Mouse (Mus musculus) forebrain, embryonic 14.5 days (tissue): ENCODE data around the gene Ccl2. TPM values are rescaled to one million over a fixed set of nuclear protein-coding genes. Genes with fewer than 3 reads are reported as not detected.

Experiments used
- ATAC-seq: fragments of 200-750 bp; cut with Nextera tagmentation; 2 replicates; pipeline ENCODE4 v1.8.0; 2017; ENCODE audit warnings: mild to moderate bottlenecking, moderate library complexity
- DNase-seq: peaks from one replicate; pipeline ENCODE4 v3.0.0-alpha.2; 2015; ENCODE audit warnings: low spot score
- H3K27ac ChIP-seq: fragments of 300-500 bp; sonication (generic); 2 replicates; pipeline ENCODE4 v1.5.1; 2014; ENCODE audit warnings: low read depth, mild to moderate bottlenecking, control low read depth, low read length, moderate library complexity
- H3K27me3 ChIP-seq: fragments of 300-500 bp; sonication (generic); replicated peaks from 2 replicates; pipeline ENCODE4 v1.6.1; 2014; ENCODE audit warnings: low read length, control low read depth, mixed read lengths; ENCODE audit not compliant: control insufficient read depth, insufficient read depth
- H3K36me3 ChIP-seq: fragments of 300-500 bp; sonication (generic); 2 replicates; pipeline ENCODE4 v1.6.1; 2014; ENCODE audit warnings: low read length, control low read depth; ENCODE audit not compliant: control insufficient read depth, insufficient read depth
- H3K4me1 ChIP-seq: fragments of 300-500 bp; sonication (generic); 2 replicates; pipeline ENCODE4 v1.6.1; 2014; ENCODE audit warnings: antibody characterized with exemption, low read length, control low read depth; ENCODE audit not compliant: control insufficient read depth, insufficient read depth
- H3K4me2 ChIP-seq: fragments of 300-500 bp; sonication (generic); 2 replicates; pipeline ENCODE4 v1.6.1; 2014; ENCODE audit warnings: mild to moderate bottlenecking, control low read depth, low read length
- H3K4me3 ChIP-seq: fragments of 300-500 bp; sonication (generic); 2 replicates; pipeline ENCODE4 v1.5.1; 2014; ENCODE audit warnings: low read depth, low read length, control low read depth
- H3K9ac ChIP-seq: fragments of 300-500 bp; sonication (generic); 2 replicates; pipeline ENCODE4 v1.6.1; 2014; ENCODE audit warnings: mild to moderate bottlenecking, low read length, control low read depth, moderate library complexity
- H3K9me3 ChIP-seq: fragments of 300-500 bp; sonication (generic); replicated peaks from 2 replicates; pipeline ENCODE4 v1.6.1; 2016; ENCODE audit warnings: low read length, control low read depth, mixed read lengths; ENCODE audit not compliant: control insufficient read depth
- WGBS: fragments of 180-500 bp; shearing (Covaris S2); extraction: QIAGEN DNeasy Blood & Tissue Kit; methylation state at CpG from one replicate; pipeline ENCODE4 v1.1.7; 2014; 5-methylcytosine and 5-hydroxymethylcytosine counted together
- polyA plus RNA-seq: library from polyadenylated mRNA; unstranded; fragments of >200 nt; fragmentation: Nextera tagmentation; extraction: Ambion mirVana; gene quantifications from 2 replicates; pipeline ENCODE4 v1.2.1, GENCODE M21; 2014

The Ccl2 gene
- 0.93 TPM in 1 of 2 replicates, not detected in the other for polyA plus RNA-seq

- Histone ChIP-seq H3K4me2 (no peak within 1 kb of the TSS), H3K27ac (no peak within 1 kb of the TSS), H3K4me1 (peaks cover 4% of the 10 kb centered on the region; the same call in 1 of the 2 replicates), H3K27me3 (no peaks in the 10 kb centered on the region), H3K9ac (no peak within 1 kb of the TSS), H3K36me3 (no peaks in the 10 kb centered on the region), H3K9me3 (no peaks in the 10 kb centered on the region), H3K4me3 (no peak within 1 kb of the TSS)
- DNase-seq, result peak; percentile 73
- WGBS, result 29% methylated on average over 5 of the region's 5 CpGs
- ATAC-seq, result no peak; the same call in 1 of the 2 replicates
Measured at GRCm38 (mm10) chr11:82035356-82035755, at the start of gene Ccl2. TSS of gene Ccl2 (plus strand) at chr11:82035571.

- Histone ChIP-seq H3K27me3 (no peaks in the 10 kb centered on the region), H3K27ac (no peak overlapping the region), H3K4me2 (no peak overlapping the region), H3K36me3 (no peaks in the 10 kb centered on the region), H3K4me3 (no peak overlapping the region), H3K4me1 (no peaks in the 10 kb centered on the region), H3K9ac (no peak overlapping the region), H3K9me3 (no peaks in the 10 kb centered on the region)
- WGBS, result 67% methylated on average over 10 of the region's 10 CpGs
- DNase-seq (peak; percentile 76), ATAC-seq (peak; percentile 63)
Measured at GRCm38 (mm10) chr11:81996172-81996841, 39.1 kb upstream of the Ccl2 start.

- Histone ChIP-seq H3K4me3 (no peak overlapping the region), H3K9ac (no peak overlapping the region), H3K4me1 (no peaks in the 10 kb centered on the region), H3K27me3 (no peaks in the 10 kb centered on the region), H3K4me2 (no peak overlapping the region), H3K9me3 (no peaks in the 10 kb centered on the region), H3K36me3 (no peaks in the 10 kb centered on the region), H3K27ac (no peak overlapping the region)
- 85% methylated on average over 5 of the region's 5 CpGs for WGBS
- DNase-seq, result no peak
- no peak for ATAC-seq
Measured at GRCm38 (mm10) chr11:81997085-81997484, 38.3 kb upstream of the Ccl2 start.

DNA sequence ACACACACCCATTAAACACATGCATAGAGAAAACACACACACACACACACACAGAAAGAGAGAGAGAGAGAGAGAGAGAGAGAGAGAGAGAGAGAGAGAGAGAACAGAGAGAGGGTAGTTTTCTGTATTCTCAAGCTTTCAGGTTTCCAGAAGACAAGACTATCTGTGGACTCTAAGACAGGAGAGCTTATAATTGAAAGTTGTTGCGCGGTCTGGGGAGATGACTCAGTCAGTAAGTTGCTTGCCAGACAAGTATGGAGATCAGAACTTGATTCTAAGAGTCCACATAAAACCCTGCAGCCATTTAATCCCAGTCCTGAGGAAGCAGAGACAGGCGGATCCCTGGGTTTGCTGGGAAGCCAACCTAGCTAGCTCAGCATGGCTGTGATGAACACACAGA is 36.7 kb upstream of the Ccl2 start:
- ATAC-seq (no peak), DNase-seq (no peak)
- 89% methylated on average over 3 of the region's 3 CpGs for WGBS
- no peak overlapping the region for H3K4me3 ChIP-seq
- no peaks in the 10 kb centered on the region for H3K36me3 ChIP-seq
- no peak overlapping the region for H3K9ac ChIP-seq
- no peaks in the 10 kb centered on the region for H3K27me3 ChIP-seq
- H3K4me2 ChIP-seq, result no peak overlapping the region
- H3K4me1 ChIP-seq, result no peaks in the 10 kb centered on the region
- no peak overlapping the region for H3K27ac ChIP-seq
- H3K9me3 ChIP-seq, result no peaks in the 10 kb centered on the region

GRCm38 (mm10) chr11:81999469-81999868 is 35.9 kb upstream of the Ccl2 start:
- Histone ChIP-seq H3K27me3 (no peaks in the 10 kb centered on the region), H3K4me3 (no peak overlapping the region), H3K9ac (no peak overlapping the region), H3K9me3 (no peaks in the 10 kb centered on the region), H3K36me3 (no peaks in the 10 kb centered on the region), H3K4me1 (no peaks in the 10 kb centered on the region), H3K4me2 (no peak overlapping the region), H3K27ac (no peak overlapping the region)
- DNase-seq (no peak), ATAC-seq (no peak)
- 90% methylated on average over 4 of the region's 4 CpGs for WGBS

DNA sequence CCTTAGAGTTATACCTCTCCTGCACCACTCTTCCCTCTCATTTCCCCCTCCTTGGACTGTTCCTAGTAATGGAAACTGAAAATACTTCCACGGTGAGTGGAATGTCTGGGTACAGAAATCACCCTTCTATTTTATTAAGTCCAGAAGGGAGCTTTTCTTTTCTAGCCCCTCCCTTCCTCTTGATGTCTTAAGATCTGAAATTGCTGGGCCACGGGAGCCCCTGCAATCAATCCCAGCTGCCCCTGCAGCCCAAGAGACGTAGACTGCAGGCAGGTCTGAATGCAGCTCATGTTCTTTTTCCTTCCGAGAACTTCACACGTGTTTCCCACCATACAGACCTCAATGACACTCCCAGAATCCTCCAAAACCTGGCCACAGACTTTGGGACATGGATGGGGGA is 34.8 kb upstream of the Ccl2 start:
- Histone ChIP-seq H3K36me3 (no peaks in the 10 kb centered on the region), H3K4me2 (no peak overlapping the region), H3K27ac (no peak overlapping the region), H3K4me1 (no peaks in the 10 kb centered on the region), H3K9me3 (no peaks in the 10 kb centered on the region), H3K4me3 (no peak overlapping the region), H3K9ac (no peak overlapping the region), H3K27me3 (no peaks in the 10 kb centered on the region)
- 61% methylated on average over 5 of the region's 5 CpGs for WGBS
- no peak for ATAC-seq
- DNase-seq, result no peak

DNA sequence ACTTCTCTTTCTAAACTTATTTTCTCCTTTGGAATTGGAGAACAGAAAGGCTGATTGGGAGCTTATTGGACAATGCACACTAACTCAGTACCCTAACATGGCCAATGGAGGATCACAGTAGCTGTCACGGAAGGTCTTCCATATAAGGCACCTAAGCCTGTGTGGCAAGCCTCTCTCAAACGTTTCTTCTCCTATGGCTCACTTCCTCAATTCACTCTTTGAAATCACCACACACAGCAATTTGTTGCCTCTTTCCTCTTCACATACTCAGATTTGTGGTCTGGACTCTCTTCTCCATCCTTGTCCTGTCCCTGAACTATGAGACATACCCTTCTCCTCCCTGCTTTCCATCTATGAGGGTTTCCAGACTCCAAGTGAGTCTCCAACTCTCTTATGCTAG is 30.6 kb upstream of the Ccl2 start:
- Histone ChIP-seq H3K4me2 (no peak overlapping the region), H3K9me3 (no peaks in the 10 kb centered on the region), H3K4me1 (0 out of 2 replicates have a peak, but pooled peaks cover 3% of the 10 kb centered on the region), H3K4me3 (no peak overlapping the region), H3K27me3 (no peaks in the 10 kb centered on the region), H3K27ac (no peak overlapping the region), H3K9ac (no peak overlapping the region), H3K36me3 (no peaks in the 10 kb centered on the region)
- 79% methylated on average over 2 of the region's 2 CpGs for WGBS
- ATAC-seq (no peak), DNase-seq (no peak)

DNA sequence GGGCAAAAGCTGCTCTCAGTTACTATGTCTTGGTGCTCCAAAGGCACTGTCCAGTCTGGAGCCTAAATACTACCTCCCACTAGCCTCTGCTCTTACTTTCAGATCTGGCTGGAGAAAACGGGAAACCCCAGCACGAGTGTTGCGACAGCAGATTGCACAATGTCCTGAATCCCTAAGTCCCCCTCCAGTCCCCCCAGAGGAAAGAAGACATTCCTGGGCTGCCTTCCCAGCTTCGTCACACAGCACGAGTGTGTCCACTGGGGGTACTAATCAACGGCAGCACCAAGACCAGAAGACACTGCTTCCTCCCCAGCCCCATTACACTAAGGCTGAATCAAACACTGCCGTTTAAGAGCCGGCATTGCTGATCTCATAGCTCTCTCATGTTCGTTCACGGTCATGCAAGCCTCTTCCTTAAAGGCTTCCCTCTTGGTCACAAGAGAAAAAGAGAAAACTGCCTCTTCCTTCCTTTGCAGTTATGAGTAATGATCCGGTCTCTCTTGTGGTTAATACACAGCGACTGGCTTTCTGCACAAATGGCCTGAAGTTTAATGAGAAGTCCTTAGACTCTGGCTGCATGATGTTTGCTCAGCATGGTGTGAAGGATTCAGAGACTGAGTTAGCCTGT is 28.5 kb upstream of the Ccl2 start:
- H3K9me3 ChIP-seq, result no peaks in the 10 kb centered on the region
- peak; percentile 12 for DNase-seq
- no peak overlapping the region for H3K4me3 ChIP-seq
- H3K27ac ChIP-seq, result no peak overlapping the region
- 48% methylated on average over 12 of the region's 12 CpGs for WGBS
- 0 out of 2 replicates have a peak, but pooled peaks cover 3% of the 10 kb centered on the region for H3K4me1 ChIP-seq
- no peak overlapping the region for H3K9ac ChIP-seq
- no peaks in the 10 kb centered on the region for H3K36me3 ChIP-seq
- no peak overlapping the region for H3K4me2 ChIP-seq
- no peaks in the 10 kb centered on the region for H3K27me3 ChIP-seq
- no peak for ATAC-seq

- H3K9me3 ChIP-seq, result no peaks in the 10 kb centered on the region
- no peaks in the 10 kb centered on the region for H3K36me3 ChIP-seq
- no peak overlapping the region for H3K27ac ChIP-seq
- ATAC-seq, result no peak
- H3K9ac ChIP-seq, result no peak overlapping the region
- no peaks in the 10 kb centered on the region for H3K27me3 ChIP-seq
- H3K4me2 ChIP-seq, result no peak overlapping the region
- 90% methylated on average over 3 of the region's 3 CpGs for WGBS
- H3K4me3 ChIP-seq, result no peak overlapping the region
- 0 out of 2 replicates have a peak, but pooled peaks cover 3% of the 10 kb centered on the region for H3K4me1 ChIP-seq
- no peak for DNase-seq
Measured at GRCm38 (mm10) chr11:82010115-82010514, 25.3 kb upstream of the Ccl2 start.
